Mouse (Mus musculus): ENCODE measurements around the gene Dock8. TPM values are rescaled to one million over a fixed set of nuclear protein-coding genes. Genes with fewer than 3 reads are reported as not detected.

Dock8 gene
- polyA plus RNA-seq (2014; fragmentation: Nextera tagmentation; extraction: Ambion mirVana) = 0.70 and 4.1 TPM in 2 replicates

- Histone ChIP-seq H3K27ac (ENCODE audit: low read depth, low read length) (no peak within 1 kb of the TSS), H3K36me3 (ENCODE audit: control insufficient read depth, insufficient read depth, low read length) (no peaks in the 10 kb centered on the region), H3K9me3 (ENCODE audit: control insufficient read depth, low read length) (no peaks in the 10 kb centered on the region), H3K4me1 (replicated peaks; ENCODE audit: control insufficient read depth, insufficient read depth, low read length) (no peaks in the 10 kb centered on the region), H3K9ac (ENCODE audit: low read depth, low read length) (peak within 1 kb of the TSS; percentile 5; the same call in 1 of the 2 replicates), H3K4me2 (replicated peaks; ENCODE audit: low read depth, low read length) (peak within 1 kb of the TSS; percentile 99), H3K4me3 (ENCODE audit: low read depth, low read length) (peak within 1 kb of the TSS; percentile 70), H3K27me3 (ENCODE audit: control insufficient read depth, insufficient read depth, low read length) (peaks cover 40% of the 10 kb centered on the region)
- ATAC-seq (ENCODE audit: low FRiP score) (peak; percentile 51; the same call in 1 of the 2 replicates), DNase-seq (ENCODE audit: low spot score) (peak; percentile 66)
- 0% methylated on average over 77 of the region's 109 CpGs for WGBS
These were observed at the start of gene Dock8 for GRCm38 (mm10) chr19:24999201-24999886. Gene Dock8 (plus strand): TSS chr19:24999534.

- Histone ChIP-seq H3K4me3 (ENCODE audit: low read depth, low read length) (no peak overlapping the region), H3K9me3 (ENCODE audit: control insufficient read depth, low read length) (no peaks in the 10 kb centered on the region), H3K36me3 (ENCODE audit: control insufficient read depth, insufficient read depth, low read length) (no peaks in the 10 kb centered on the region), H3K9ac (ENCODE audit: low read depth, low read length) (no peak overlapping the region), H3K4me2 (replicated peaks; ENCODE audit: low read depth, low read length) (no peak overlapping the region), H3K27ac (ENCODE audit: low read depth, low read length) (no peak overlapping the region), H3K27me3 (ENCODE audit: control insufficient read depth, insufficient read depth, low read length) (no peaks in the 10 kb centered on the region), H3K4me1 (replicated peaks; ENCODE audit: control insufficient read depth, insufficient read depth, low read length) (no peaks in the 10 kb centered on the region; the same call in 1 of the 2 replicates)
- ATAC-seq (ENCODE audit: low FRiP score) (no peak), DNase-seq (ENCODE audit: low spot score) (peak; percentile 74)
- 41% methylated on average over 3 of the region's 3 CpGs for WGBS
These were observed 40.8 kb upstream of the Dock8 start for GRCm38 (mm10) chr19:24958531-24958930.

- peak within 1 kb of the TSS; percentile 54 for H3K4me2 ChIP-seq (replicated peaks; ENCODE audit: low read depth, low read length)
- H3K36me3 ChIP-seq (ENCODE audit: control insufficient read depth, insufficient read depth, low read length) = no peaks in the 10 kb centered on the region
- no peaks in the 10 kb centered on the region; the same call in 1 of the 2 replicates for H3K4me1 ChIP-seq (replicated peaks; ENCODE audit: control insufficient read depth, insufficient read depth, low read length)
- no peaks in the 10 kb centered on the region for H3K27me3 ChIP-seq (ENCODE audit: control insufficient read depth, insufficient read depth, low read length)
- peak within 1 kb of the TSS; percentile 53 for H3K4me3 ChIP-seq (ENCODE audit: low read depth, low read length)
- H3K27ac ChIP-seq (ENCODE audit: low read depth, low read length) = no peak within 1 kb of the TSS
- no peaks in the 10 kb centered on the region for H3K9me3 ChIP-seq (ENCODE audit: control insufficient read depth, low read length)
- DNase-seq (ENCODE audit: low spot score) (peak; percentile 99), ATAC-seq (ENCODE audit: low FRiP score) (peak; percentile 100)
- WGBS = under 1% methylated on average over 36 of the region's 36 CpGs
- peak within 1 kb of the TSS; percentile 55 for H3K9ac ChIP-seq (ENCODE audit: low read depth, low read length)
These were observed 38.0 kb upstream of the Dock8 start, which contains the start of gene Cbwd1 for GRCm38 (mm10) chr19:24961172-24961962. Gene Cbwd1 (minus strand): TSS chr19:24961610.

GRCm38 (mm10) chr19:24966203-24966602, 33.1 kb upstream of the Dock8 start:
- no peak for DNase-seq (ENCODE audit: low spot score)
- H3K9me3 ChIP-seq (ENCODE audit: control insufficient read depth, low read length) = no peaks in the 10 kb centered on the region
- no peak overlapping the region for H3K27ac ChIP-seq (ENCODE audit: low read depth, low read length)
- H3K4me3 ChIP-seq (ENCODE audit: low read depth, low read length) = no peak overlapping the region
- no peaks in the 10 kb centered on the region for H3K36me3 ChIP-seq (ENCODE audit: control insufficient read depth, insufficient read depth, low read length)
- no peak for ATAC-seq (ENCODE audit: low FRiP score)
- no peaks in the 10 kb centered on the region for H3K4me1 ChIP-seq (replicated peaks; ENCODE audit: control insufficient read depth, insufficient read depth, low read length)
- 91% methylated on average over 2 of the region's 2 CpGs for WGBS
- no peaks in the 10 kb centered on the region for H3K27me3 ChIP-seq (ENCODE audit: control insufficient read depth, insufficient read depth, low read length)
- H3K9ac ChIP-seq (ENCODE audit: low read depth, low read length) = no peak overlapping the region
- no peak overlapping the region for H3K4me2 ChIP-seq (replicated peaks; ENCODE audit: low read depth, low read length)

GRCm38 (mm10) chr19:24966941-24967340, 32.4 kb upstream of the Dock8 start:
- no peak for ATAC-seq (ENCODE audit: low FRiP score)
- Histone ChIP-seq H3K27me3 (ENCODE audit: control insufficient read depth, insufficient read depth, low read length) (no peaks in the 10 kb centered on the region), H3K27ac (ENCODE audit: low read depth, low read length) (no peak overlapping the region), H3K9me3 (ENCODE audit: control insufficient read depth, low read length) (no peaks in the 10 kb centered on the region), H3K9ac (ENCODE audit: low read depth, low read length) (no peak overlapping the region), H3K4me1 (replicated peaks; ENCODE audit: control insufficient read depth, insufficient read depth, low read length) (no peaks in the 10 kb centered on the region), H3K36me3 (ENCODE audit: control insufficient read depth, insufficient read depth, low read length) (no peaks in the 10 kb centered on the region), H3K4me2 (replicated peaks; ENCODE audit: low read depth, low read length) (no peak overlapping the region), H3K4me3 (ENCODE audit: low read depth, low read length) (no peak overlapping the region)
- WGBS = 89% methylated on average over 2 of the region's 2 CpGs
- DNase-seq (ENCODE audit: low spot score) = no peak

- H3K9ac ChIP-seq (ENCODE audit: low read depth, low read length) = no peak overlapping the region
- H3K4me2 ChIP-seq (replicated peaks; ENCODE audit: low read depth, low read length) = no peak overlapping the region
- DNase-seq (ENCODE audit: low spot score) (no peak), ATAC-seq (ENCODE audit: low FRiP score) (no peak)
- no peak overlapping the region for H3K27ac ChIP-seq (ENCODE audit: low read depth, low read length)
- no peak overlapping the region for H3K4me3 ChIP-seq (ENCODE audit: low read depth, low read length)
- WGBS = 81% methylated on average over 7 of the region's 7 CpGs
- no peaks in the 10 kb centered on the region for H3K27me3 ChIP-seq (ENCODE audit: control insufficient read depth, insufficient read depth, low read length)
- no peaks in the 10 kb centered on the region for H3K36me3 ChIP-seq (ENCODE audit: control insufficient read depth, insufficient read depth, low read length)
- no peaks in the 10 kb centered on the region for H3K9me3 ChIP-seq (ENCODE audit: control insufficient read depth, low read length)
- H3K4me1 ChIP-seq (replicated peaks; ENCODE audit: control insufficient read depth, insufficient read depth, low read length) = no peaks in the 10 kb centered on the region
These were observed 28.0 kb upstream of the Dock8 start for GRCm38 (mm10) chr19:24971307-24971706.

- DNase-seq (ENCODE audit: low spot score) = no peak
These were observed 26.5 kb upstream of the Dock8 start for GRCm38 (mm10) chr19:24972701-24973390.

GRCm38 (mm10) chr19:24977991-24978390, 21.3 kb upstream of the Dock8 start:
- H3K9ac ChIP-seq (ENCODE audit: low read depth, low read length) = no peak overlapping the region
- no peak overlapping the region for H3K4me3 ChIP-seq (ENCODE audit: low read depth, low read length)
- H3K9me3 ChIP-seq (ENCODE audit: control insufficient read depth, low read length) = no peaks in the 10 kb centered on the region
- ATAC-seq (ENCODE audit: low FRiP score) = no peak
- H3K27ac ChIP-seq (ENCODE audit: low read depth, low read length) = no peak overlapping the region
- WGBS = 77% methylated on average over 11 of the region's 11 CpGs
- no peaks in the 10 kb centered on the region for H3K4me1 ChIP-seq (replicated peaks; ENCODE audit: control insufficient read depth, insufficient read depth, low read length)
- H3K27me3 ChIP-seq (ENCODE audit: control insufficient read depth, insufficient read depth, low read length) = no peaks in the 10 kb centered on the region
- DNase-seq (ENCODE audit: low spot score) = no peak
- no peaks in the 10 kb centered on the region for H3K36me3 ChIP-seq (ENCODE audit: control insufficient read depth, insufficient read depth, low read length)
- H3K4me2 ChIP-seq (replicated peaks; ENCODE audit: low read depth, low read length) = no peak overlapping the region

More at GRCm38 (mm10) chr19:24972701-24973390, 26.5 kb upstream of the Dock8 start:
- Histone ChIP-seq H3K27ac (ENCODE audit: low read depth, low read length) (no peak overlapping the region), H3K4me2 (replicated peaks; ENCODE audit: low read depth, low read length) (no peak overlapping the region), H3K4me1 (replicated peaks; ENCODE audit: control insufficient read depth, insufficient read depth, low read length) (no peaks in the 10 kb centered on the region), H3K27me3 (ENCODE audit: control insufficient read depth, insufficient read depth, low read length) (no peaks in the 10 kb centered on the region), H3K4me3 (ENCODE audit: low read depth, low read length) (no peak overlapping the region), H3K36me3 (ENCODE audit: control insufficient read depth, insufficient read depth, low read length) (no peaks in the 10 kb centered on the region), H3K9ac (ENCODE audit: low read depth, low read length) (no peak overlapping the region), H3K9me3 (ENCODE audit: control insufficient read depth, low read length) (no peaks in the 10 kb centered on the region)
- WGBS = 87% methylated on average over 3 of the region's 3 CpGs
- ATAC-seq (ENCODE audit: low FRiP score) = no peak

Measured in hindbrain, embryonic 11.5 days (tissue).